Mouse (Mus musculus): ENCODE data around the gene Gimap8.

DNA sequence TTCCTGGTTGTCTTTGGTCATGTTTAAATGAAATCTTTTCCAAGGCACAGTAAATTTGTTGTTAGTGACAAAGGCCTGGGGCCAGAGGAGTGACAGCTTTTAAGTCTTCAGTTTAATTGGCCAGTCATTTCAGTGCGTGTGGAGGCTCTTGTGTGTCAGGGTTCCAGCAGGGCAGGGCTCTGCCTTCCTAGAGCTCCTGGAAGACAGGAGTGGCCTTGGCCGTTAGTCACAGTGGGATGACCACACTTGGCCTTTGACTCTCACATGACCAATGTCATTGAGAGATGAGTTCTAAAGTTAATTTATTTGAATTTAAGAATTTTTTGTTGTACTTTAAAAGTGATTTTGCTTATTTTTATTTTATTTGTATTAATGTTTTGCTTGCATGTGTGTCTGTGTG is 38.9 kb upstream of the Gimap8 start:
- TF ChIP-seq EP300 (IDR thresholded peaks at IDR 0.05; ENCODE audit: insufficient read depth, low read depth, low read length): no peak
- no peak for TF ChIP-seq CTCF (IDR thresholded peaks at IDR 0.05)
- TF ChIP-seq POLR2A (IDR thresholded peaks at IDR 0.05; ENCODE audit: insufficient read depth, low read depth, low read length): no peak
